Mouse (Mus musculus) brain, embryonic 14.5 days (tissue): ENCODE data around the gene Haus7.

Experiments
- CTCF ChIP-seq: fragments of 200-500 bp; IDR thresholded peaks from 2 replicates; pipeline ENCODE4 v1.5.1; 2012; ENCODE audit warnings: inconsistent platforms, mild to moderate bottlenecking, moderate library complexity, borderline replicate concordance; ENCODE audit not compliant: insufficient read depth, insufficient read length; ENCODE audit errors: extremely low read depth
- POLR2A ChIP-seq: fragments of 200-500 bp; IDR thresholded peaks from 2 replicates; pipeline ENCODE4 v1.6.1; 2012; ENCODE audit warnings: mild to moderate bottlenecking, inconsistent platforms, borderline replicate concordance; ENCODE audit not compliant: poor library complexity, insufficient read depth, insufficient read length, severe bottlenecking; ENCODE audit errors: extremely low read depth

DNA sequence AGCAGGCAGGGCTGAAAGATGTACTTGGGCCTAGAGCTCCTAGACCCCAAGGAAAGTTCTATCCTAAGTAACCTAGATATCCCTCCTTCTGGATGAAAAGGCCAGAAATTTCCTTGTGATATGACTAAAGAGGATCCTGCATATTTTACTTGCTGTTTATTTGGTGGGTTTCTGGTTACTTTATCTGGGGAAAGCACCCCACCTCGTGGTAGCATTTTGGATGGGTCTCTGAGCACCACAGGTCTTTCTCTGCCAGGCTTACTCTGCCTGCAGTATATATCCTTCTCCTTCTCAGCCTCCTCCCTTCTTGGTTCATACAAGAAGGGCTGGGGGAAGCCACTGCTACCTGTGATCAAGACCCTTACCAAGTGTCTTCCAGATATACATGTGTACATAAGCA lies 46.1 kb downstream of the Haus7 start:
- TF ChIP-seq POLR2A = no peak
- TF ChIP-seq CTCF = no peak
